Mouse (Mus musculus): ENCODE data around the gene Evc2. TPM values are rescaled to one million over a fixed set of nuclear protein-coding genes. Genes with fewer than 3 reads are reported as not detected.

Gene Evc2
- polyA plus RNA-seq (2014; fragmentation: Nextera tagmentation; extraction: Ambion mirVana) = 14.4 and 21.6 TPM in 2 replicates

DNA sequence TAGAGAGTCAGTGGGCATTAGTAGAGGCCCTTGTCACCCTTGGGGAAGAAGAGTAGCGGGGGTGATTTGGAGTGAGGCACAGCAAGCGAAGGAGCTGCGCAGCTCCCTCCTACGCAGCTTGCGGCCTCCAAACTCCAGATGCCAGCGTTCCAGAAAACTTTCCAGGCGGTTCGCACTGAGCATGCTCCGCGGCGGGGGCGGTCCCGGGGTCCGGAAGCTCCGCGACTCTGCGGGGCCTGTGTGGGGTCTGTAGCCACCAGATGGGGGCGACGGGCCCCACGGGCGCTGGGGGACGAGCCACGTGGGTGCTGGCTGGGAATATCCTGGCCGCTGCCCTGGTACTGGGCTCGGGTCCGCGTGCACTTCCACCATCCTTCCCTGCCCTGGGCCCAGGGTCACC lies at the start of gene Evc2:
Gene Evc2, plus strand, starts transcription at position 212 of the 400 bp plus-strand sequence.
- 0% methylated on average over 26 of the region's 27 CpGs for WGBS
- H3K4me2 ChIP-seq (replicated peaks; ENCODE audit: low read depth, low read length) = peak within 1 kb of the TSS; percentile 87
- H3K36me3 ChIP-seq (ENCODE audit: control insufficient read depth, insufficient read depth, low read length) = no peaks in the 10 kb centered on the region
- H3K27me3 ChIP-seq (ENCODE audit: control insufficient read depth, insufficient read depth, low read length) = no peaks in the 10 kb centered on the region
- H3K27ac ChIP-seq (ENCODE audit: low read depth, low read length) = peak within 1 kb of the TSS; percentile 76; the same call in 1 of the 2 replicates
- no peaks in the 10 kb centered on the region for H3K9me3 ChIP-seq (ENCODE audit: control insufficient read depth, low read length)
- peak within 1 kb of the TSS; percentile 80 for H3K9ac ChIP-seq (ENCODE audit: low read depth, low read length)
- H3K4me1 ChIP-seq (ENCODE audit: control insufficient read depth, insufficient read depth, low read length) = peaks cover 26% of the 10 kb centered on the region
- peak; percentile 81 for ATAC-seq (ENCODE audit: low FRiP score, low TSS enrichment)
- H3K4me3 ChIP-seq (ENCODE audit: low read length) = peak within 1 kb of the TSS; percentile 68

DNA sequence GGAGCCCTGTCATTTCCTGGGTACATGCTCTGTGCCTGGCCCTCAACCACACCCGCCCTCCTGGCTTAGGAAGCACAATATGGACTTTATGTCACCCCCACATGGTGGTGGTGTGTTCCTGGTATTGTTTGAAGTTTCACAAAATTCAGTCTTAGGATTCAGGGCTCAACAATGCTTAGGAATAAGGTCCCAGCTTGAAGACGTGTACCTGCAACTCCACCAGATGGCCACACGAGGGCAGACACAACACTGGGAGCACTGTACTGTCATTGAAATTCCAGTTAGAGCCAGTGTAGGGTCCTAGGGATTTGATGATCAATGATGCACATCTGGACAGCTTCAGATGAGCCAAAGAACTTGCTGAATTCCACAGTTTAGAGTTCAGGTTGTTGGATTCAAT lies 49.1 kb upstream of the Evc2 start:
- no peaks in the 10 kb centered on the region for H3K27me3 ChIP-seq (ENCODE audit: control insufficient read depth, insufficient read depth, low read length)
- no peaks in the 10 kb centered on the region for H3K4me1 ChIP-seq (ENCODE audit: control insufficient read depth, insufficient read depth, low read length)

DNA sequence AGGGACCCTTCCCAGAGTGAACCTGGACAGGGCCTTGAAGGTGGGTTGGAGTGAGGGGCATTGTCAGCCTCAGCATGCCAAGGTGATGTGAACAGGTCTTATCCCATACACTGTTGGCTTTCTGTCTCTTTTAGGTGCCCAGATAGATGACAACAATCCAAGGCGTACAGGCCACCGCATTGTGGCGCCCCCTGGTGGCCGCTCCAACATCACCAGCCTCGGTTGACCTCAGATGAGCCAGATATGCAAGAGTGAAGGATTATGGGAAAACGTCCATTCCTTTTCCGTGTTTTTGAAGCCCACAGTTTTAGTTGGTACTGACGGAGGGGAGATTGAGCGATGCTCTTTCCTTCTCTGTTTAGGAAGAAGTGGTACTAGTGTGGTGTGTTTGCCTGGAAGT lies 47.3 kb upstream of the Evc2 start:
- no peak for ATAC-seq (ENCODE audit: low FRiP score, low TSS enrichment)
- H3K9ac ChIP-seq (ENCODE audit: low read depth, low read length) = no peak overlapping the region
- no peak overlapping the region for H3K4me2 ChIP-seq (replicated peaks; ENCODE audit: low read depth, low read length)
- no peaks in the 10 kb centered on the region for H3K27me3 ChIP-seq (ENCODE audit: control insufficient read depth, insufficient read depth, low read length)
- H3K36me3 ChIP-seq (ENCODE audit: control insufficient read depth, insufficient read depth, low read length) = no peaks in the 10 kb centered on the region
- no peaks in the 10 kb centered on the region for H3K4me1 ChIP-seq (ENCODE audit: control insufficient read depth, insufficient read depth, low read length)
- H3K4me3 ChIP-seq (ENCODE audit: low read length) = no peak overlapping the region
- H3K27ac ChIP-seq (ENCODE audit: low read depth, low read length) = no peak overlapping the region
- 77% methylated on average over 9 of the region's 9 CpGs for WGBS
- H3K9me3 ChIP-seq (ENCODE audit: control insufficient read depth, low read length) = no peaks in the 10 kb centered on the region

More for the DNA sequence above, 49.1 kb upstream of the Evc2 start:
- Histone ChIP-seq H3K9me3 (ENCODE audit: control insufficient read depth, low read length) (no peaks in the 10 kb centered on the region), H3K9ac (ENCODE audit: low read depth, low read length) (no peak overlapping the region), H3K27ac (ENCODE audit: low read depth, low read length) (no peak overlapping the region), H3K36me3 (ENCODE audit: control insufficient read depth, insufficient read depth, low read length) (no peaks in the 10 kb centered on the region), H3K4me2 (replicated peaks; ENCODE audit: low read depth, low read length) (no peak overlapping the region), H3K4me3 (ENCODE audit: low read length) (no peak overlapping the region)
- no peak for ATAC-seq (ENCODE audit: low FRiP score, low TSS enrichment)
- 11% methylated on average over 3 of the region's 3 CpGs for WGBS

DNA sequence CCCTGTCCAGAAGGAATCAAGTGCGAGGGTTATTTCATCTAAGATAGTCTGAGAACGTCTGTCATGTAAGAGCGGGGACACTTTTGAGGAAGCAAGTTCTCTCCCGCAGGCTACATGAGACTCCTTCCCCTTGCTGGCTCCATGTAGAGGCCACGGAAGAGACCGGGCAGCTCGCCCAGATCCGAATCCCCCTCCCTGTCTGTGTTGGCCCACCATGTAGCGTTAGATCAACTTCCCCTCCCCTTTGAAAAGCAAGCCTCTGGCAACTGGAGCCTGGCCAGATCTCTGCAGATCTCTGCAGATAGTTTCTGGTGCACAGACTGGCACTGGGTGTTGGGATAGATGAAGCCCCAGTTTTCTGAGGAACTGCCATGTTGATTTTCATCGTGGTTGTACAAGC lies 41.6 kb upstream of the Evc2 start:
- H3K27me3 ChIP-seq (ENCODE audit: control insufficient read depth, insufficient read depth, low read length) = no peaks in the 10 kb centered on the region
- no peaks in the 10 kb centered on the region for H3K9me3 ChIP-seq (ENCODE audit: control insufficient read depth, low read length)
- no peak for ATAC-seq (ENCODE audit: low FRiP score, low TSS enrichment)
- H3K36me3 ChIP-seq (ENCODE audit: control insufficient read depth, insufficient read depth, low read length) = peaks cover 8% of the 10 kb centered on the region; the same call in 1 of the 2 replicates
- H3K4me3 ChIP-seq (ENCODE audit: low read length) = no peak overlapping the region
- no peak overlapping the region for H3K4me2 ChIP-seq (replicated peaks; ENCODE audit: low read depth, low read length)
- 77% methylated on average over 10 of the region's 10 CpGs for WGBS
- no peak overlapping the region for H3K9ac ChIP-seq (ENCODE audit: low read depth, low read length)
- H3K27ac ChIP-seq (ENCODE audit: low read depth, low read length) = no peak overlapping the region
- H3K4me1 ChIP-seq (ENCODE audit: control insufficient read depth, insufficient read depth, low read length) = no peaks in the 10 kb centered on the region

DNA sequence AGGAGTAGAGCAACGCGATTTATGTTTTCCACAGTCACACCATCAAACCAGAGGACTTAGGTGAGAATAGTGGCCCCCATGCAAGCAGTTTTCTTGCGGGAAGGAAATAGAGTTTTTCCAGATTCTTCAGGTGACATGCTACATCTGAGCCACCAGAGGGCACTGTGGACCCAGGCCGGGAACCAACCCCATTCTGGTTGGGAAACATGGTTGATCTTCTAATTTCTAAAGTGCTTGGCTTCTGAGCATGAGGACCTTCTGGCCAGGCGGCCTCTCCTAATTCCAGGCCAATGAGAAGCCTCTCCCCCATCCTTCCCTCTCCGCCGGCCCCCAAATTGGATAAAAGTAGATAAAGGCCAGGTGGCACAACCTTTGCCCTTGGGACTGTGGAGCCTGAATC lies 39.9 kb upstream of the Evc2 start:
- no peaks in the 10 kb centered on the region for H3K4me1 ChIP-seq (ENCODE audit: control insufficient read depth, insufficient read depth, low read length)
- H3K27me3 ChIP-seq (ENCODE audit: control insufficient read depth, insufficient read depth, low read length) = no peaks in the 10 kb centered on the region
- H3K36me3 ChIP-seq (ENCODE audit: control insufficient read depth, insufficient read depth, low read length) = peaks cover 8% of the 10 kb centered on the region; the same call in 1 of the 2 replicates
- H3K27ac ChIP-seq (ENCODE audit: low read depth, low read length) = no peak overlapping the region
- no peak overlapping the region for H3K4me3 ChIP-seq (ENCODE audit: low read length)
- no peak for ATAC-seq (ENCODE audit: low FRiP score, low TSS enrichment)
- H3K9me3 ChIP-seq (ENCODE audit: control insufficient read depth, low read length) = no peaks in the 10 kb centered on the region
- H3K4me2 ChIP-seq (replicated peaks; ENCODE audit: low read depth, low read length) = no peak overlapping the region
- WGBS = 27% methylated on average over 7 of the region's 7 CpGs
- no peak overlapping the region for H3K9ac ChIP-seq (ENCODE audit: low read depth, low read length)

DNA sequence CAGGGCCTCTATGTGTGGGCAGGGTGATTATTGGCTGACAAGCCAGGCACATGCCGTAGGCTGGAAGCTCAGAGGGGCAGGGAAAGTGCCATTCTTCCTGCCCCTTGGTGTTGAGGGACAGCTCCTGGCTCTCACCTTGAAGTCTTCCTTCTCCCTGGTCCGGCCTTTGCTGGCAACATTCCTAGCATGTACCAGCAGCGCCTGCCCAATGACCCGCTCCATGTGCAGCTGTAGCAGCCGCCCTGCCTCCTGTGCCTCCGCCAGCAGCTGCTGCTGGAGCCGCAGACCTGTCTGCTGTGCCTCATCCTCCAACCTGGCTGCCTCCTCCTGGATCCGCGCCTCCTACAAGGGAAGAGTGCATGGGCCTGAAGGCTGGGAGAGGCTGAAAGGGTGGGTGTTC lies 28.3 kb upstream of the Evc2 start:
- 94% methylated on average over 9 of the region's 9 CpGs for WGBS
- no peak overlapping the region for H3K27ac ChIP-seq (ENCODE audit: low read depth, low read length)
- ATAC-seq (ENCODE audit: low FRiP score, low TSS enrichment) = no peak
- H3K4me2 ChIP-seq (replicated peaks; ENCODE audit: low read depth, low read length) = no peak overlapping the region
- H3K36me3 ChIP-seq (ENCODE audit: control insufficient read depth, insufficient read depth, low read length) = peaks cover 38% of the 10 kb centered on the region
- no peaks in the 10 kb centered on the region for H3K9me3 ChIP-seq (ENCODE audit: control insufficient read depth, low read length)
- no peaks in the 10 kb centered on the region for H3K4me1 ChIP-seq (ENCODE audit: control insufficient read depth, insufficient read depth, low read length)
- no peak overlapping the region for H3K9ac ChIP-seq (ENCODE audit: low read depth, low read length)
- no peak overlapping the region for H3K4me3 ChIP-seq (ENCODE audit: low read length)
- no peaks in the 10 kb centered on the region for H3K27me3 ChIP-seq (ENCODE audit: control insufficient read depth, insufficient read depth, low read length)

DNA sequence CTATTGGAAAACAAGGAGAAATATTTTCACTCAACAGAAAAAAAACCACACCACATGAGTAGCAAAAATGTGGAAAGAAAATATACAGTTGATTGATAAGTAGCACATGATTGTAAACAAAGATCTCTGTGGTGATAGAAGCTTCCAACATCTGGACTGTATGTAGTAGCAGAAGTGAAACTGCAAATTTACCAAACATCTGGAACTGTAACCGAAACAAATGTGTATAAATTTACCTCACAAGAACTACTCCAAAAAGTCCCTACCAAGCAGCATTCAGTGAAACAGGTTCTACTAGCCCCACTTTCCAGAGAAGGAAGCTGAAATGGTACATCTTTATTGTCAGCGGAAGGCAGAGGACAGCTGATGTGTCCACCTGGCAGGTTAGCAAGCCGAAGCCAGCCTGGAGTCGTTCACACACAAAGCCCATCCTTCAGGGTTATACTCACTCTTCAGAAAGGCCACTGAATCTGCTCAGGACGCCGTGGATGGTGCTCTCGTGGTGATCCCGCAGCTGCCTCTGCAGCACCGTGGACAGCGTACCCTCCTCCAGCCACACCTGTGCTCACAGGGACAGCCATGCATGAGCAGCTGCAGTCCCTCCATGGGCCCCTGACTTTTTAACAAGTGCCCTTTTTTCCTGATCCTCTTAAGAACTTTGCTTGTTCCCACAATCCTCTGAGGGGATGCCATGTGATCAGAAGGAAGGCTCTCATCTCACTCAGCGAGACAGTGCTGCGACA lies 25.1 kb upstream of the Evc2 start:
- H3K9me3 ChIP-seq (ENCODE audit: control insufficient read depth, low read length) = 0 out of 2 replicates have a peak, but pooled peaks cover 3% of the 10 kb centered on the region
- no peaks in the 10 kb centered on the region for H3K27me3 ChIP-seq (ENCODE audit: control insufficient read depth, insufficient read depth, low read length)
- H3K27ac ChIP-seq (ENCODE audit: low read depth, low read length) = no peak overlapping the region
- H3K4me1 ChIP-seq (ENCODE audit: control insufficient read depth, insufficient read depth, low read length) = no peaks in the 10 kb centered on the region
- no peak overlapping the region for H3K4me2 ChIP-seq (replicated peaks; ENCODE audit: low read depth, low read length)
- ATAC-seq (ENCODE audit: low FRiP score, low TSS enrichment) = no peak
- H3K9ac ChIP-seq (ENCODE audit: low read depth, low read length) = no peak overlapping the region
- WGBS = 85% methylated on average over 12 of the region's 12 CpGs
- H3K4me3 ChIP-seq (ENCODE audit: low read length) = no peak overlapping the region
- peaks cover 54% of the 10 kb centered on the region for H3K36me3 ChIP-seq (ENCODE audit: control insufficient read depth, insufficient read depth, low read length)

DNA sequence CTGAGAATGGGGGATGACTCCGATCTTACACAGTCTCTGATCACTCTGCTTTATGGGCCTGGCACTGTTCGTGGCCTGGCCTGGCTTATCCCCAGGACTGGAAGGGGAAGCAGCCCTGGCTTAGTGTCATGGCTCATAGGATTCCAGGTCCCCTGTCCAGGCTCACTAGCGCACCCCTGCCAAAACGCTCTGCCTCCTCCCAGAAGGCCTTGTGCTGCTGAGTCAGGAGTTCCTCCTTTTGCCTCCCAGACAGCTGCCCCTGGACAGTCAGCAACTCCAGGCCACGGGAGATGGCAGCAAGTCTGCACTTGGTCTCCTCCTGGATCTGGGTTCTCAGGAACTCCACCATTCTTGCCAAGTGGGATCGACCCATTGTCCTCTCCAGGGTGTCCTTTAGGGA lies 19.6 kb upstream of the Evc2 start:
- no peak for ATAC-seq (ENCODE audit: low FRiP score, low TSS enrichment)
- Histone ChIP-seq H3K4me2 (replicated peaks; ENCODE audit: low read depth, low read length) (no peak overlapping the region), H3K4me1 (ENCODE audit: control insufficient read depth, insufficient read depth, low read length) (no peaks in the 10 kb centered on the region), H3K4me3 (ENCODE audit: low read length) (no peak overlapping the region), H3K27me3 (ENCODE audit: control insufficient read depth, insufficient read depth, low read length) (no peaks in the 10 kb centered on the region), H3K9ac (ENCODE audit: low read depth, low read length) (no peak overlapping the region), H3K27ac (ENCODE audit: low read depth, low read length) (no peak overlapping the region), H3K9me3 (ENCODE audit: control insufficient read depth, low read length) (0 out of 2 replicates have a peak, but pooled peaks cover 3% of the 10 kb centered on the region), H3K36me3 (ENCODE audit: control insufficient read depth, insufficient read depth, low read length) (peaks cover 49% of the 10 kb centered on the region)
- WGBS = 92% methylated on average over 6 of the region's 6 CpGs

DNA sequence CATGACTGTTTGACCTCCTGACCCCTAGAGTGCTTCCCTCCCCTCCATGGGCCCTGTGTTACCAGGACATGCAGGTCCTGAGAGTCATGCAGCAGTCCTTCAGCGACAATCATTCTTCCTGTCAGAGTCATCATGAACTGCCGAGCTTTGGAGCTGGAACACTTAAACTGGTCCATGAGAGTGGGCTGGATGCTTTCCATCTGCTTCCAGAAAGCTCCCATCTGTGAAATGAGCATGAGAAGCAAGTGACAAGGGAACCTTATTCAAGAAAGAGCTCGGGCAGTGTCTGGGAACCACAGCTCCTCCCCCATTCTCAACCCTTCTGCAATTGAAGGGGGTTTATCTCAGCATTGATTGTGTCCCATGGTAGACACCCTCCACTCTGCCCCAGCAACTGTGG lies 18.1 kb upstream of the Evc2 start:
- 0 out of 2 replicates have a peak, but pooled peaks cover 3% of the 10 kb centered on the region for H3K9me3 ChIP-seq (ENCODE audit: control insufficient read depth, low read length)
- no peaks in the 10 kb centered on the region for H3K4me1 ChIP-seq (ENCODE audit: control insufficient read depth, insufficient read depth, low read length)
- H3K4me2 ChIP-seq (replicated peaks; ENCODE audit: low read depth, low read length) = no peak overlapping the region
- peaks cover 48% of the 10 kb centered on the region for H3K36me3 ChIP-seq (ENCODE audit: control insufficient read depth, insufficient read depth, low read length)
- H3K4me3 ChIP-seq (ENCODE audit: low read length) = no peak overlapping the region
- no peak overlapping the region for H3K9ac ChIP-seq (ENCODE audit: low read depth, low read length)
- 68% methylated on average over 3 of the region's 3 CpGs for WGBS
- H3K27ac ChIP-seq (ENCODE audit: low read depth, low read length) = no peak overlapping the region
- no peaks in the 10 kb centered on the region for H3K27me3 ChIP-seq (ENCODE audit: control insufficient read depth, insufficient read depth, low read length)
- no peak for ATAC-seq (ENCODE audit: low FRiP score, low TSS enrichment)

All from kidney, embryonic 14.5 days (tissue).